Mouse (Mus musculus) CH12.LX (cell line): ENCODE data around the gene Ccl8. TPM values are rescaled to one million over a fixed set of nuclear protein-coding genes. Genes with fewer than 3 reads are reported as not detected.

Experiments used
- DNase-seq: peaks from one replicate; pipeline ENCODE4 v3.0.0-alpha.2; 2013; ENCODE audit errors: extremely low read depth
- H3K27ac ChIP-seq: 2 replicates; pipeline ENCODE4 v1.5.1; 2012; ENCODE audit warnings: low read depth, mild to moderate bottlenecking, control low read depth, moderate library complexity; ENCODE audit not compliant: insufficient read depth
- H3K27me3 ChIP-seq: replicated peaks from 2 replicates; pipeline ENCODE3; 2012; ENCODE audit warnings: inconsistent platforms
- H3K36me3 ChIP-seq, 2 experiments: replicated peaks in 1 of 2; 2 replicates each; pipeline versions ENCODE3 to v1.6.1; 2012; ENCODE audit warnings: inconsistent platforms in 1 of 2, low read length in 1 of 2, mild to moderate bottlenecking in 1 of 2, mixed read lengths in 1 of 2, moderate library complexity in 1 of 2; ENCODE audit not compliant: control insufficient read depth in 1 of 2, insufficient read depth in 1 of 2
- H3K4me1 ChIP-seq, 2 experiments: 2 replicates each; pipeline ENCODE4 v1.6.1; 2012; ENCODE audit warnings: inconsistent platforms in 1 of 2, moderate library complexity in 1 of 2; ENCODE audit not compliant: insufficient read depth in 2 of 2, control insufficient read depth in 1 of 2
- H3K4me2 ChIP-seq: 2 replicates; pipeline ENCODE4 v1.6.1; 2012; ENCODE audit warnings: low read depth, mild to moderate bottlenecking, control low read depth; ENCODE audit not compliant: poor library complexity, insufficient read depth, severe bottlenecking
- H3K4me3 ChIP-seq, 3 experiments: fragments of 150-350 bp in 1 of 3; sonication (generic) in 1 of 3; replicated peaks in 1 of 3; 2 replicates each; pipeline versions ENCODE3 to v1.5.1; 2011 to 2012; ENCODE audit warnings: low read depth in 2 of 3, low read length in 2 of 3, mild to moderate bottlenecking in 2 of 3, moderate library complexity in 2 of 3, control low read depth in 1 of 3, improper control_type of control experiment in 1 of 3, inconsistent platforms in 1 of 3, mixed read lengths in 1 of 3; ENCODE audit not compliant: poor library complexity in 1 of 3
- H3K79me2 ChIP-seq: replicated peaks from 2 replicates; pipeline ENCODE4 v1.6.1; 2012; ENCODE audit warnings: mild to moderate bottlenecking, moderate library complexity; ENCODE audit not compliant: control insufficient read depth, poor library complexity, insufficient read depth, severe bottlenecking; ENCODE audit errors: extremely low read depth
- H3K9ac ChIP-seq: 2 replicates; pipeline ENCODE4 v1.6.1; 2012; ENCODE audit warnings: low read depth, mild to moderate bottlenecking, control low read depth, moderate library complexity; ENCODE audit not compliant: insufficient read depth
- H3K9me3 ChIP-seq: replicated peaks from 2 replicates; pipeline ENCODE3; 2012; ENCODE audit warnings: low read length, inconsistent platforms, mixed read lengths
- BHLHE40 ChIP-seq: IDR thresholded peaks from 2 replicates; pipeline ENCODE4 v1.6.1; 2011; ENCODE audit warnings: mild to moderate bottlenecking, low read depth, low read length, improper control_type of control experiment
- CTCF ChIP-seq, 2 experiments: IDR thresholded peaks in 1 of 2; conservative IDR thresholded peaks in 1 of 2; 2 replicates each; pipeline ENCODE4 v1.5.1; 2011 to 2012; ENCODE audit warnings: low read depth in 2 of 2, low read length in 2 of 2, improper control_type of control experiment in 1 of 2, inconsistent platforms in 1 of 2, mild to moderate bottlenecking in 1 of 2, moderate library complexity in 1 of 2
- E2F4 ChIP-seq: IDR thresholded peaks from 2 replicates; pipeline ENCODE4 v1.6.1; 2011; ENCODE audit warnings: low read depth, low read length, improper control_type of control experiment; ENCODE audit not compliant: insufficient replicate concordance
- ELF1 ChIP-seq: IDR thresholded peaks from 2 replicates; pipeline ENCODE4 v1.6.1; 2014; ENCODE audit warnings: low read depth, mild to moderate bottlenecking, inconsistent platforms, low read length, improper control_type of control experiment
- EP300 ChIP-seq: IDR thresholded peaks from 2 replicates; pipeline ENCODE4 v1.6.1; 2011; ENCODE audit warnings: low read length, improper control_type of control experiment
- GABPA ChIP-seq: IDR thresholded peaks from 2 replicates; pipeline ENCODE4 v1.6.1; 2012; ENCODE audit warnings: low read depth, low read length, improper control_type of control experiment, inconsistent platforms; ENCODE audit not compliant: insufficient replicate concordance
- HCFC1 ChIP-seq: IDR thresholded peaks from 2 replicates; pipeline ENCODE4 v1.6.1; 2012; ENCODE audit warnings: low read depth, mild to moderate bottlenecking, inconsistent platforms, low read length, improper control_type of control experiment
- IRF4 ChIP-seq: IDR thresholded peaks from 2 replicates; pipeline ENCODE4 v1.6.1; 2014; ENCODE audit warnings: low read depth, mild to moderate bottlenecking, inconsistent platforms, low read length, improper control_type of control experiment
- KAT2A ChIP-seq: IDR thresholded peaks from 2 replicates; pipeline ENCODE4 v1.6.1; 2012; ENCODE audit warnings: low read length, improper control_type of control experiment, inconsistent platforms; ENCODE audit not compliant: insufficient replicate concordance
- MAFK ChIP-seq: IDR thresholded peaks from 2 replicates; pipeline ENCODE4 v1.6.1; 2011; ENCODE audit warnings: low read length, improper control_type of control experiment; ENCODE audit not compliant: insufficient replicate concordance
- MEF2A ChIP-seq: IDR thresholded peaks from 2 replicates; pipeline ENCODE4 v1.6.1; 2014; ENCODE audit warnings: low read depth, mild to moderate bottlenecking, inconsistent platforms, low read length, improper control_type of control experiment, borderline replicate concordance
- MYC ChIP-seq: IDR thresholded peaks from 2 replicates; pipeline ENCODE4 v1.6.1; 2011; ENCODE audit warnings: low read depth, mild to moderate bottlenecking, improper control_type of control experiment, low read length
- NRF1 ChIP-seq: IDR thresholded peaks from 2 replicates; pipeline ENCODE4 v1.6.1; 2014; ENCODE audit warnings: low read depth, mild to moderate bottlenecking, inconsistent platforms, low read length, improper control_type of control experiment, moderate library complexity
- POLR2A ChIP-seq: IDR thresholded peaks from 2 replicates; pipeline ENCODE4 v1.6.1; 2011; ENCODE audit warnings: low read depth, mild to moderate bottlenecking, improper control_type of control experiment, low read length
- POLR2AphosphoS2 ChIP-seq: IDR thresholded peaks from 2 replicates; pipeline ENCODE4 v1.6.1; 2011; ENCODE audit warnings: low read depth, low read length, improper control_type of control experiment
- RAD21 ChIP-seq: IDR thresholded peaks from 2 replicates; pipeline ENCODE4 v1.6.1; 2011; ENCODE audit warnings: low read depth, mild to moderate bottlenecking, low read length, improper control_type of control experiment, moderate library complexity
- RCOR1 ChIP-seq: conservative IDR thresholded peaks from 2 replicates; pipeline ENCODE4 v1.6.1; 2012; ENCODE audit warnings: low read depth, mild to moderate bottlenecking, inconsistent platforms, low read length, improper control_type of control experiment
- SIN3A ChIP-seq: IDR thresholded peaks from 2 replicates; pipeline ENCODE4 v1.6.1; 2012; ENCODE audit warnings: low read length, improper control_type of control experiment, inconsistent platforms
- TBP ChIP-seq: conservative IDR thresholded peaks from 2 replicates; pipeline ENCODE4 v1.6.1; 2011; ENCODE audit warnings: low read depth, low read length, improper control_type of control experiment
- UBTF ChIP-seq: IDR thresholded peaks from 2 replicates; pipeline ENCODE4 v1.6.1; 2012; ENCODE audit warnings: low read depth, mild to moderate bottlenecking, inconsistent platforms, low read length, improper control_type of control experiment, moderate library complexity
- ZC3H11A ChIP-seq: IDR thresholded peaks from 2 replicates; pipeline ENCODE4 v1.6.1; 2012; ENCODE audit warnings: low read depth, mild to moderate bottlenecking, inconsistent platforms, low read length, improper control_type of control experiment
- dilution Hi-C: fragments of 300-500 bp; cut with MboI; formaldehyde crosslinking; loops from 2 replicates; pipeline ENCODE4 v1.14.3; 2020; ENCODE audit warnings: low sequenced_read_pairs; ENCODE audit not compliant: extremely low pct_unique_long_range_greater_than_20kb, extremely low pct_ligation_motif_present
- in situ Hi-C: fragments of 300-500 bp; cut with MboI; formaldehyde crosslinking; loops from 3 replicates; pipeline ENCODE4 v1.14.3; 2019; ENCODE audit warnings: low sequenced_read_pairs, low pct_ligation_motif_present, low pct_unique_long_range_greater_than_20kb, mixed read lengths
- polyA plus RNA-seq: library from polyadenylated mRNA; unstranded; fragments of >175 nt; gene quantifications from 2 replicates; pipeline ENCODE4 v1.2.1, GENCODE M21; 2012; ENCODE audit warnings: low read depth; ENCODE audit not compliant: insufficient read length
- total RNA-seq, 2 experiments: library from RNA; depleted of rRNA; stranded (reverse); fragments of 300-350 nt in 1 of 2; fragments of >200 nt in 1 of 2; gene quantifications; 2 replicates each; pipeline ENCODE4 v1.2.3; 2012 to 2014

Gene Ccl8
- total and polyA plus RNA-seq, 3 experiments, result not detected

GRCm38 (mm10) chr11:82132977-82133376 lies 18.0 kb downstream of the Ccl8 start:
- H3K9ac ChIP-seq, result no peak overlapping the region
- dilution Hi-C loops, result no loop called here
- H3K27me3 ChIP-seq, result peaks cover 52% of the 10 kb centered on the region
- no peaks in the 10 kb centered on the region for H3K36me3 ChIP-seq
- no peaks in the 10 kb centered on the region for H3K4me1 ChIP-seq
- DNase-seq, result no peak
- no peak overlapping the region for H3K4me2 ChIP-seq
- no peaks in the 10 kb centered on the region for H3K9me3 ChIP-seq
- TF ChIP-seq EP300 (no peak), SIN3A (no peak), HCFC1 (no peak), CTCF (conservative IDR thresholded peaks at IDR 0.05 in 1 of 2, IDR thresholded peaks at IDR 0.05 in 1 of 2; ENCODE audit: low read depth in 2 of 2, low read length in 2 of 2) (no peak)
- H3K4me3 ChIP-seq, result no peak overlapping the region
- in situ Hi-C loops, result no loop called here
- H3K79me2 ChIP-seq, result no peaks in the 10 kb centered on the region
- no peak overlapping the region for H3K27ac ChIP-seq

- Histone ChIP-seq H3K9ac (no peak overlapping the region), H3K4me2 (no peak overlapping the region), H3K9me3 (no peaks in the 10 kb centered on the region), H3K79me2 (no peaks in the 10 kb centered on the region; the same call in 1 of the 2 replicates), H3K4me1 (no peaks in the 10 kb centered on the region), H3K4me3 (no peak overlapping the region), H3K36me3 (no peaks in the 10 kb centered on the region), H3K27me3 (peaks cover 65% of the 10 kb centered on the region), H3K27ac (no peak overlapping the region)
- dilution Hi-C loops, result no loop called here
- no peak for TF ChIP-seq NRF1
- no peak for TF ChIP-seq GABPA
- TF ChIP-seq BHLHE40, result no peak
- no peak for TF ChIP-seq E2F4
- TF ChIP-seq ZC3H11A, result no peak
- no peak for TF ChIP-seq RCOR1
- TF ChIP-seq MEF2A, result no peak
- no peak for TF ChIP-seq IRF4
- no peak for TF ChIP-seq KAT2A
- TF ChIP-seq MAFK, result no peak
- no peak for TF ChIP-seq CTCF (conservative IDR thresholded peaks at IDR 0.05 in 1 of 2, IDR thresholded peaks at IDR 0.05 in 1 of 2; ENCODE audit: low read depth in 2 of 2, low read length in 2 of 2)
- TF ChIP-seq ELF1, result no peak
- no peak for TF ChIP-seq RAD21
- TF ChIP-seq POLR2AphosphoS2, result no peak
- TF ChIP-seq UBTF, result no peak
- no peak for TF ChIP-seq TBP
- no peak for TF ChIP-seq POLR2A
- TF ChIP-seq MYC, result no peak
- in situ Hi-C loops, result no loop called here
- DNase-seq, result no peak
Measured at GRCm38 (mm10) chr11:82136196-82136595, 21.2 kb downstream of the Ccl8 start.
